Mouse (Mus musculus): ENCODE measurements around the gene Ptk7. TPM values are rescaled to one million over a fixed set of nuclear protein-coding genes. Genes with fewer than 3 reads are reported as not detected.

Gene Ptk7
- total RNA-seq, 1 experiment from 2014 or later: 6.7 TPM

DNA sequence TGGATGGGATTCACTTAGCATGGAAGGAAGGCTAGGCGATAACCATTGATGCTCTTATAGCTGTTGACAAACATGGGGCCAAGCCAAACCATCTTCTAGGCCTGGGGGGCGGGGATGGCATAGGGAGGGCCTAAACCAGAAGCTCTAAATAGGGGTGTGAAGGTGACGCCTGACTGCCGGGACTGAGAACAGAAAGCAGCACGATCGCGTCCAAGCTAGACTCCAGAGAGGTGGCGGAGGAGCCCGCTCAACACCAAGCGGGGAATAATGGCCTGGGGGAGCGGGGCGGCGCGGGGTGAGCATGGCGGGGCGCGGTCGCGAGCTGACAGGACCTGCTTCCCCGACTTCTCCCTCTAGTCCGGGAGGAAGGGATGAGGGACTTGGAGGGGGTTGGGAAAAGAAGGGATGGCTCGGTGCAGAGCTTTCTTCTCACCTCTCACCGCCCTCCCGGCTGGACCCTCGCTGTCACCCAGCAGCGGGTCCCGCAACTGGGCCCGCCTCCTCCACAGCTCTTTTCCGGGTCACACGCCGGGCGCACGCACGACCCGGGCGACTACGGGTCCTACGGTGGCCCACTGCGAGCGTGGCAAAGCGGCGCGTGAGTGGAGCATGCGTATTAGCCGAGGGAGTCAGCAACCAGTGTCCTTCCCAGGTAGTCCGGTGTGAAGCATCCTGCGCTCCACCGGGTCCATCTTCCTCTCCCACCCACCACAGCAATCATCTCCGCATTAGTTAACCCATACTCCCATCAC is 83.3 kb downstream of the Ptk7 start, which contains the start of gene Cul9:
Gene Cul9, minus strand, starts transcription at position 576 of the 752 bp plus-strand sequence.
- peak; percentile 87 for ATAC-seq (replicated peaks; ENCODE audit: low read depth, poor library complexity, severe bottlenecking)

DNA sequence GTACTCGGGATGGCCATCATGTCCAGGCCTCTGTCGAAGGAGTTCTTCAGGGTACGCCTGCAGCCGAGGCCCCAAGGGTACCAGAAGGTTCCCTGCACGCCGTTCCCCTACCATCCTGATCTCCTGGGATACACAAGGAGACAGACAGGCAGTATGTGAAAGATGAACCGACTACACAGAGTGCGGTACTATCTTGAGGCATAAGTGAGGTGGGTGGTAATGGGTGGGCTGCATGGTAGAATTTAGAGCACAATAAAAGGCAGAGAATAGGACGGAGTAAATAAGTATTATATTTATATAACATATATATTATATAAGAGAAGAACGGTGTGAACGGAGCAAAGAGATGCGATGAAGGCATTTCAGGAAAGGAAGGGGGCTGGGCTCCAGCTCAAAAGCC is 85.6 kb downstream of the Ptk7 start:
- ATAC-seq (replicated peaks; ENCODE audit: low read depth, poor library complexity, severe bottlenecking): no peak

DNA sequence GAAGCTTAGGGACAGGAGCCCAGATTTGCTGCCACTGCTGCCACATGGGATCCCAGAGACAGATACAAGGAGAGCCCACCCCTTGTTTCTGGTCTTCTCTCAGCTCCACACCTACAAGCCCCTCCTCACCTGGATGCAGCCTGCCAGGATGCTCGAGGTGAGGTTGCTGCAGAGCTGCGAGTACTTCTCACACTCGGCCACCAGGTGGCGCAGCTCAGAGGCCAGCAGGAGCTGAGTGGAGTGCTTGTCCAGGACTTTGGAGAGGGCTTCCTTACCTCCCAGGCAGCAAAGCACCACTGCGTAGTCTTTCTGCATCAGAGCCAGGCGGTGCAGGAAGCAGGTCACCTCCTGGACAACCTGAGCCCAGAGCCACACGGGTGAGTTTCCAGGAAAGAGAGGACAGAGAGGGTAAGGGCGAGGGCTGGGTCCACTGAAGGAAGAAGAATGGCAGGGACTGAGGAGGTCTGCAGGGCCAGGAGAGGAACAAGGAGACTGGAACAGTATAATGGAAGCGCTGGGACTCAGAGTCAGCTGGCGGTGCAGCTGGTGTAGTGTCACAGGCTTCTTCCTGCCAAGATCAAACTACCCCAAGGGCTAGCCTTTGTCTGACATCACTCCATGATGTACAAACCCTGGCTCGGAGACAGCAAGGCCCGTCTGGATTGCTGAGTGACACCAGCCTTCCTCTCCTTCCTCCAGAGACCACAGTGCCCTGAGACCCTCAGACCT is 103.6 kb downstream of the Ptk7 start:
- peak; percentile 82 for ATAC-seq (replicated peaks; ENCODE audit: low read depth, poor library complexity, severe bottlenecking)

DNA sequence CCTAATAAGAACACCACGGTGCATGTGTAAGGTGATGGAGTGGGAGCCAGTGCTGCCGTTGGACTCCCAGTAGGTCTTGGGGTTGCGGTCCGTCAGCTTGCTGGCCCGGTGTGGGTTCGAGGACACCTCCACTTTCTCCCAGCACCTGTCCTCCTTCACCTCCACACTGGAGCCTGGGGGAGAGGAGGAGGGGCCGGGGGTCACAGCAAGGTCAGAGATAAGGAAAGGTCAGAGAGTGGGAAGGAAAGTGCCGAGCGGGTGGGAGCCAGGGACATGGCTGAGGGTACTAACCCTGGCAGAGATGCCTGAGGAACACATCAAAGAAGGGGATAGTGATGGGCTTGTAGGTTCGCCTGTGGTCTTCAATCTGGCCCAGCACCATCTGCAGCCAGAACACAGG is 104.2 kb downstream of the Ptk7 start:
- no peak for ATAC-seq (replicated peaks; ENCODE audit: low read depth, poor library complexity, severe bottlenecking)

DNA sequence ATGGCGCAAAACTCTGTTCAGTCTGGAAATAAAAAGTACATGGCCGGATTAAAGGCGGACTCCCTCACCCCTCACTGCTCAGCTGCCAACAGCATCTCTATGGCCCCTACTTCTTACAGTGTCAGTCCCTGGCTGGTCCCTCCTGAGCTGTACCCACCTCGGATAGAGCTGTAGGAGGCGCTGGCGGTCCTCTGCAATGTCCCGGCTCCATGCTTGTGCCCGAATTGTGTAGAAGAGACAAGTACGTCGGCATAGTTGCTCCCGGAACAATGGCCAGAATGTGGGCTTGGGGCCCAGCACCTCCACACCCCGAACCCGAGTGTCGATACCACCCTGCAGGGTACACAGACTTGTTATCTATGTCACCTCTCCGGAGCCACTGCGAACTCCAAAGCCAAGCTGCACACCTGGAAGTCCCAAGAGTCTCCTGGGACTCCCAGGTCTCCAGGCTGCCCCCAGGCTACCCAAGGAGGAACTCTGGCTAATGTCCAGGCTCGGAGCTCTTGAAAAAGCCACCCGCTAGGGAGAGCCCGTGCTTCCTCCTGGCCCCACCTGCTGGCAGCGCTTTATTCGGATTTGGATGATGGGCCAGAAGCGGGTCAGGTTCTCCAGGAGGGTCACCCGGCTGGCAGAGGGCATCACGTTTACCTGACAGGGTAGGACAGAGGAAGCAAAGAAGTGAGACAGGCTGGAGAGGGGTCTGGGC is 107.2 kb downstream of the Ptk7 start:
- ATAC-seq (replicated peaks; ENCODE audit: low read depth, poor library complexity, severe bottlenecking): no peak

DNA sequence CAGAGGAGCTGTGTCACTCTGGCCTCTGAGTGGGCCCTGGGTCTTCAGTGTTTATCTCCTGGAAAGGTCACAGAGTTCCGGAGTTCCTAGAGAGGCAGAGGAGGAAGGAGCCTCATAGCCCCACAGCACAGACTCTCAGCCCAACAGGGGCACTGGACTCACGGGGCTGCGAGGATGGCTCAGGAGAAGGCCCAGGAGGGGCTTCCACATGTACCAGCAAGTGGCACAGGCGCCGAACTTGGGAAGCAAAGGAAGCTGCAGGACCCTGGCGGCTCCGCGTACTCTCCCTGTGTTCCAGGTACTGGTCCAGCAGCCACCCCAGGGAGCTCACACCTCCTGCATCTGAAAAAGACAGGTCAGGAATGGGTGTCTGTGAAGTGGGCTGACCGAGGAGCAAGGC is 108.1 kb downstream of the Ptk7 start:
- ATAC-seq (replicated peaks; ENCODE audit: low read depth, poor library complexity, severe bottlenecking): no peak

DNA sequence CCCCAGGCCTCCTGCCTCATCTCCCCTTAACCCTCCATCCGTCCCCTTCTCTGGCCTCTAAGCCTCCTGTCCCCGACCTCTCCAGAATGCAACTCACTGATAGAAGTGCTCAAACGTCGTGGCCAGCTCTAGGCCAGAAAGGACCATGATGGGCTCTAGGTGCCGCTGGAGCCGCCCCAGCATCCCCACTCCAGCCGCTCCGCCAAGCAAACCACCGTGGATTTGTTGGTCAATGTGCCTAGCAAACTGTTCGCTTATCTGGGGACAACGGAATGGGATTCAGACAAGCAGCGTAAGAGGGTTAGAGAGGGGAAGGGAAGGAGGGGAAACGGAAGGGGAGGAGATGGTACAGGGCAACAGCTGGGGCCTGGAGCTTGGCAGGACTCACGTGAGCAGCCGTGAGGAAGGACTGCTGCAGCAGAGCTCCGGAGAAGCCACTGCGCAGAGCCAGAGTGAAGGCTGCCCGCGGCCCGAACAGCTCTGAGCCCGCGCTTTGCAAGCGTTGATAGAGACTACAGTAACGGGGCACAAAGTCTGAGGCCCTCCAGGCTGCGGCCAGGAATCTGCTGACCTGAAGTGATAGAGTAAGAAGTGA is 108.8 kb downstream of the Ptk7 start:
- ATAC-seq (replicated peaks; ENCODE audit: low read depth, poor library complexity, severe bottlenecking): peak; percentile 79

DNA sequence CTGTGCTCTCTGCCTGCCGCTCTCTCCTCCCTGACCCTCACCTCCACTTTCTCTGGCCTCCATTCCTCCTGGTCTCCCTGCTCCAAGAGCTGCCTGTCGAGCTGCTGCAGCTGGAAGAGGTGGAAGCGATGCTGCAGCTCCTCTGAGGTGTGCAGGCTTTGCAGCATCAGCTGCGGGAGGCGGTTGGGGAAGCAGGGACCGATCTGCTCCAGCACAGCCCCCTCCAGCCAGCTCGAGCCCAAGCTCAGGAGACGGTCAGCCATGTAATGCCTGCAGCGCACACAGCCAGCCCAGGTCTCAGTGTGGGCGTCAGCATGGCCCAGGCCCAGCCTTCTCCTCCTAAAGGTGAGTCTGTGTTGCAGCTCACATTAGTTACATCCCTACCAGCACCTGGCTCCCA is 109.3 kb downstream of the Ptk7 start:
- ATAC-seq (replicated peaks; ENCODE audit: low read depth, poor library complexity, severe bottlenecking): no peak

Other genes starting within 250 kb of the Ptk7 start
- gene Zfp318, start 245.8 kb downstream of the Ptk7 start, total RNA-seq (2017): 19.5 and 55.4 TPM in 2 replicates
- not detected in 2 replicates for gene Crip3, start 200.6 kb downstream of the Ptk7 start, total RNA-seq (2017)
- not detected in 2 replicates for gene Slc22a7, start 191.0 kb downstream of the Ptk7 start, total RNA-seq (2017)
- not detected in 2 replicates for gene Ttbk1, start 141.8 kb downstream of the Ptk7 start, total RNA-seq (2017)
- gene Dnph1, start 132.8 kb downstream of the Ptk7 start, total RNA-seq (2017): 13.3 and 14.5 TPM in 2 replicates
- 17.3 and 21.2 TPM in 2 replicates for gene Cul9, start 83.1 kb downstream of the Ptk7 start, total RNA-seq (2017)
- gene Srf, start 73.3 kb downstream of the Ptk7 start, total RNA-seq (2017): 32.5 and 35.4 TPM in 2 replicates
- gene Klc4, start 16.5 kb upstream of the Ptk7 start, total RNA-seq (2017): 6.1 and 6.9 TPM in 2 replicates
- 102 and 113 TPM in 2 replicates for gene Mrpl2, start 16.7 kb upstream of the Ptk7 start, total RNA-seq (2017)
- gene Cul7, start 20.8 kb upstream of the Ptk7 start, total RNA-seq (2017): 13.8 and 22.7 TPM in 2 replicates
- gene Rrp36, start 44.8 kb upstream of the Ptk7 start, total RNA-seq (2017): 46.2 and 51.9 TPM in 2 replicates
- gene Mea1, start 49.3 kb upstream of the Ptk7 start, total RNA-seq (2017): 63.6 and 86.9 TPM in 2 replicates
- gene Klhdc3, start 51.4 kb upstream of the Ptk7 start, total RNA-seq (2017): 29.1 and 37.0 TPM in 2 replicates
- 41.7 and 45.4 TPM in 2 replicates for gene Ppp2r5d, start 75.6 kb upstream of the Ptk7 start, total RNA-seq (2017)
- 10.3 and 17.7 TPM in 2 replicates for gene Pex6, start 82.0 kb upstream of the Ptk7 start, total RNA-seq (2017)
- gene Gnmt, start 99.7 kb upstream of the Ptk7 start, total RNA-seq (2017): not detected in 2 replicates
- gene Cnpy3, start 122.7 kb upstream of the Ptk7 start, total RNA-seq (2017): 76.0 and 76.7 TPM in 2 replicates
- not detected in 2 replicates for gene Ptcra, start 134.2 kb upstream of the Ptk7 start, total RNA-seq (2017)
- 15.3 and 16.2 TPM in 2 replicates for gene 2310039H08Rik, start 143.1 kb upstream of the Ptk7 start, total RNA-seq (2017)
- gene Rpl7l1, start 153.2 kb upstream of the Ptk7 start, total RNA-seq (2017): 129 and 146 TPM in 2 replicates
- 43.2 and 55.4 TPM in 2 replicates for gene Bicral, start 229.0 kb upstream of the Ptk7 start, total RNA-seq (2017)

Measured in common myeloid progenitor, adult 5-6 weeks (primary cell).